Mouse (Mus musculus) G1E (cell line): Measurements from ENCODE around the gene Rasal2. TPM values are rescaled to one million over a fixed set of nuclear protein-coding genes. Genes with fewer than 3 reads are reported as not detected.
A peak's percentile ranks its signal among the peaks of the same experiment; 100 is the strongest.

Experiments
- ATAC-seq: 2 replicates; pipeline ENCODE4 v1.8.0; 2016; ENCODE audit warnings: mild to moderate bottlenecking; ENCODE audit not compliant: insufficient number of reproducible peaks, poor library complexity, low FRiP score, severe bottlenecking; ENCODE audit errors: extremely low read depth
- DNase-seq: peaks from one replicate; pipeline ENCODE4 v3.0.0; 2012; ENCODE audit warnings: low spot score
- H3K27me3 ChIP-seq: 2 replicates; pipeline ENCODE4 v1.6.1; 2012; ENCODE audit warnings: mild to moderate bottlenecking, low read length, inconsistent platforms; ENCODE audit not compliant: insufficient read depth
- H3K36me3 ChIP-seq: replicated peaks from 2 replicates; pipeline ENCODE3; 2012; ENCODE audit warnings: mild to moderate bottlenecking, inconsistent platforms
- H3K4me1 ChIP-seq: 2 replicates; pipeline ENCODE4 v1.6.1; 2012; ENCODE audit warnings: low read depth, low read length, inconsistent platforms, mixed read lengths; ENCODE audit not compliant: insufficient read depth
- H3K4me3 ChIP-seq: 2 replicates; pipeline ENCODE4 v1.5.1; 2012; ENCODE audit warnings: low read depth, mild to moderate bottlenecking, inconsistent platforms, low read length, moderate library complexity, mixed read lengths
- H3K9me3 ChIP-seq: replicated peaks from 2 replicates; pipeline ENCODE4 v1.6.1; 2012; ENCODE audit warnings: inconsistent platforms
- CTCF ChIP-seq: IDR thresholded peaks from 2 replicates; pipeline ENCODE4 v1.5.1; 2012; ENCODE audit warnings: low read depth, low read length, inconsistent platforms, mixed read lengths
- GATA1 ChIP-seq: IDR thresholded peaks from 2 replicates; pipeline ENCODE4 v1.6.1; 2012; ENCODE audit warnings: borderline replicate concordance, low read length, inconsistent platforms, mixed read lengths
- GATA2 ChIP-seq: IDR thresholded peaks from 2 replicates; pipeline ENCODE4 v1.6.1; 2012; ENCODE audit warnings: low read depth, low read length, inconsistent platforms, borderline replicate concordance
- POLR2AphosphoS5 ChIP-seq: IDR thresholded peaks from 2 replicates; pipeline ENCODE4 v1.6.1; 2012; ENCODE audit warnings: low read depth, low read length, inconsistent platforms; ENCODE audit not compliant: insufficient replicate concordance
- TAL1 ChIP-seq: conservative IDR thresholded peaks from 2 replicates; pipeline ENCODE4 v1.6.1; 2012; ENCODE audit warnings: low read depth, low read length, inconsistent platforms, mixed read lengths
- polyA plus RNA-seq: library from polyadenylated mRNA; stranded (reverse); fragments of >175 nt; gene quantifications from 2 replicates; pipeline ENCODE4 v1.2.3, GENCODE M21; 2012
- total RNA-seq, 2 experiments: library from RNA; stranded (forward) in 1 of 2; stranded (reverse) in 1 of 2; fragments of 200-1000 nt in 1 of 2; fragments of >200 nt in 1 of 2; fragmentation: Nextera tagmentation in 1 of 2; gene quantifications; 2 replicates each; pipeline ENCODE4 v1.2.3; 2014 to 2017

Rasal2 gene
- total and polyA plus RNA-seq, 3 experiments, result 0.78 to 8.0 (median 2.7) TPM

GRCm38 (mm10) chr1:157289251-157289650 lies 123.1 kb downstream of the Rasal2 start:
- DNase-seq (no peak), ATAC-seq (no peak)
- TF ChIP-seq TAL1 (no peak), GATA1 (no peak), POLR2AphosphoS5 (no peak), CTCF (no peak), GATA2 (no peak)

GRCm38 (mm10) chr1:157286561-157286960 lies 125.8 kb downstream of the Rasal2 start:
- Histone ChIP-seq H3K4me3 (no peak overlapping the region), H3K27me3 (no peaks in the 10 kb centered on the region), H3K36me3 (no peaks in the 10 kb centered on the region), H3K9me3 (no peaks in the 10 kb centered on the region), H3K4me1 (no peaks in the 10 kb centered on the region)
- TF ChIP-seq POLR2AphosphoS5, result no peak
- no peak for TF ChIP-seq CTCF
- TF ChIP-seq GATA2, result no peak
- TF ChIP-seq TAL1, result no peak
- no peak for TF ChIP-seq GATA1
- ATAC-seq (peak; percentile 28; the same call in 1 of the 2 replicates), DNase-seq (no peak)

More at GRCm38 (mm10) chr1:157289251-157289650, 123.1 kb downstream of the Rasal2 start:
- H3K36me3 ChIP-seq, result no peaks in the 10 kb centered on the region
- no peak overlapping the region for H3K4me3 ChIP-seq
- no peaks in the 10 kb centered on the region for H3K9me3 ChIP-seq
- no peaks in the 10 kb centered on the region for H3K4me1 ChIP-seq
- no peaks in the 10 kb centered on the region for H3K27me3 ChIP-seq

GRCm38 (mm10) chr1:157285366-157285765 lies 127.0 kb downstream of the Rasal2 start:
- DNase-seq (no peak), ATAC-seq (no peak)
- H3K9me3 ChIP-seq, result no peaks in the 10 kb centered on the region
- no peak for TF ChIP-seq TAL1
- TF ChIP-seq POLR2AphosphoS5, result no peak
- no peak for TF ChIP-seq GATA2
- no peak for TF ChIP-seq GATA1
- TF ChIP-seq CTCF, result no peak
- no peaks in the 10 kb centered on the region for H3K36me3 ChIP-seq
- no peak overlapping the region for H3K4me3 ChIP-seq
- H3K27me3 ChIP-seq, result no peaks in the 10 kb centered on the region
- H3K4me1 ChIP-seq, result no peaks in the 10 kb centered on the region

- H3K27me3 ChIP-seq, result no peaks in the 10 kb centered on the region
- DNase-seq, result no peak
- H3K9me3 ChIP-seq, result no peaks in the 10 kb centered on the region
- no peaks in the 10 kb centered on the region for H3K36me3 ChIP-seq
- no peak for TF ChIP-seq GATA1
- no peak for TF ChIP-seq GATA2
- no peak for TF ChIP-seq POLR2AphosphoS5
- no peak for TF ChIP-seq CTCF
- no peak for TF ChIP-seq TAL1
- no peak for ATAC-seq
- no peak overlapping the region for H3K4me3 ChIP-seq
- H3K4me1 ChIP-seq, result no peaks in the 10 kb centered on the region
Observed at GRCm38 (mm10) chr1:157280781-157281180, 131.6 kb downstream of the Rasal2 start.

GRCm38 (mm10) chr1:157275672-157276307 lies 136.6 kb downstream of the Rasal2 start:
- ATAC-seq (no peak), DNase-seq (no peak)
- Histone ChIP-seq H3K9me3 (no peaks in the 10 kb centered on the region), H3K36me3 (no peaks in the 10 kb centered on the region), H3K4me1 (no peaks in the 10 kb centered on the region), H3K4me3 (no peak overlapping the region), H3K27me3 (no peaks in the 10 kb centered on the region)
- no peak for TF ChIP-seq CTCF
- TF ChIP-seq GATA2, result no peak
- no peak for TF ChIP-seq POLR2AphosphoS5
- TF ChIP-seq TAL1, result no peak
- no peak for TF ChIP-seq GATA1

- DNase-seq, result no peak
- TF ChIP-seq CTCF, result no peak
- TF ChIP-seq GATA2, result no peak
- no peak for TF ChIP-seq TAL1
Observed at GRCm38 (mm10) chr1:157267894-157268293, 144.5 kb downstream of the Rasal2 start.

GRCm38 (mm10) chr1:157256562-157256961 lies 155.8 kb downstream of the Rasal2 start:
- Histone ChIP-seq H3K36me3 (no peaks in the 10 kb centered on the region), H3K4me1 (no peaks in the 10 kb centered on the region), H3K4me3 (no peak overlapping the region), H3K9me3 (no peaks in the 10 kb centered on the region), H3K27me3 (no peaks in the 10 kb centered on the region)
- TF ChIP-seq GATA1, result no peak
- no peak for ATAC-seq
- no peak for DNase-seq

More at GRCm38 (mm10) chr1:157267894-157268293, 144.5 kb downstream of the Rasal2 start:
- ATAC-seq, result no peak
- no peaks in the 10 kb centered on the region for H3K4me1 ChIP-seq
- H3K36me3 ChIP-seq, result no peaks in the 10 kb centered on the region
- no peaks in the 10 kb centered on the region for H3K9me3 ChIP-seq
- H3K27me3 ChIP-seq, result no peaks in the 10 kb centered on the region
- H3K4me3 ChIP-seq, result no peak overlapping the region
